Mouse (Mus musculus) ES-E14 (cell line): Measurements from ENCODE around the gene Prrt1. TPM values are rescaled to one million over a fixed set of nuclear protein-coding genes. Genes with fewer than 3 reads are reported as not detected.

ENCODE experiments used
- DNase-seq: peaks from one replicate; pipeline ENCODE4 v3.0.0-alpha.2; 2013; ENCODE audit warnings: low read depth, low spot score
- H3K27ac ChIP-seq: 2 replicates; pipeline ENCODE4 v1.5.1; 2012; ENCODE audit warnings: low read depth, mild to moderate bottlenecking, low read length, moderate library complexity, mixed read lengths; ENCODE audit not compliant: poor library complexity, insufficient read depth, severe bottlenecking
- H3K36me3 ChIP-seq: 2 replicates; pipeline ENCODE4 v1.6.1; 2012; ENCODE audit warnings: mild to moderate bottlenecking, low read length, moderate library complexity, mixed read lengths; ENCODE audit not compliant: control insufficient read depth, poor library complexity, insufficient read depth, severe bottlenecking
- H3K4me1 ChIP-seq, 2 experiments: fragments of 150-350 bp in 1 of 2; sonication (generic) in 1 of 2; 2 replicates each; pipeline ENCODE4 v1.6.1; 2012; ENCODE audit warnings: low read length in 2 of 2, mild to moderate bottlenecking in 1 of 2, mixed read lengths in 1 of 2; ENCODE audit not compliant: control insufficient read depth in 2 of 2, insufficient read depth in 2 of 2, poor library complexity in 1 of 2
- H3K4me3 ChIP-seq, 2 experiments: fragments of 150-350 bp in 1 of 2; sonication (generic) in 1 of 2; 2 replicates each; pipeline ENCODE4 v1.5.1; 2012; ENCODE audit warnings: low read length in 2 of 2, low read depth in 1 of 2, mild to moderate bottlenecking in 1 of 2, mixed read lengths in 1 of 2; ENCODE audit not compliant: insufficient read depth in 1 of 2, poor library complexity in 1 of 2, severe bottlenecking in 1 of 2
- H3K9ac ChIP-seq: 2 replicates; pipeline ENCODE4 v1.6.1; 2012; ENCODE audit warnings: low read depth, mild to moderate bottlenecking, low read length, mixed read lengths; ENCODE audit not compliant: poor library complexity, insufficient read depth, severe bottlenecking
- H3K9me3 ChIP-seq: fragments of 150-350 bp; sonication (generic); 2 replicates; pipeline ENCODE4 v1.6.1; 2012; ENCODE audit warnings: low read depth, mild to moderate bottlenecking, low read length; ENCODE audit not compliant: control insufficient read depth, insufficient read depth
- CHD2 ChIP-seq: IDR thresholded peaks from 2 replicates; pipeline ENCODE4 v1.6.1; 2014; ENCODE audit warnings: mild to moderate bottlenecking, low read depth, low read length, inconsistent platforms
- HCFC1 ChIP-seq: IDR thresholded peaks from 2 replicates; pipeline ENCODE4 v1.6.1; 2012; ENCODE audit warnings: low read length, inconsistent platforms, borderline replicate concordance; ENCODE audit not compliant: insufficient read depth
- MAFK ChIP-seq: IDR thresholded peaks from 2 replicates; pipeline ENCODE4 v1.6.1; 2014; ENCODE audit warnings: mild to moderate bottlenecking, low read depth, low read length, inconsistent platforms; ENCODE audit not compliant: insufficient read depth
- ZC3H11A ChIP-seq: IDR thresholded peaks from 2 replicates; pipeline ENCODE4 v1.6.1; 2012; ENCODE audit warnings: low read depth, mild to moderate bottlenecking, inconsistent platforms, low read length, borderline replicate concordance
- ZNF384 ChIP-seq: IDR thresholded peaks from 2 replicates; pipeline ENCODE4 v1.6.1; 2012; ENCODE audit warnings: low read depth, low read length, inconsistent platforms
- in situ Hi-C, 2 experiments: fragments of 600-800 bp; cut with MboI; formaldehyde crosslinking; loops; one replicate each; pipeline ENCODE4 v1.15.1; 2025; ENCODE audit warnings: low sequenced_read_pairs in 2 of 2, inconsistent platforms in 1 of 2; ENCODE audit not compliant: unreplicated experiment in 2 of 2
- total RNA-seq: library from RNA; depleted of rRNA; stranded (reverse); fragments of 300-350 nt; gene quantifications from 2 replicates; pipeline ENCODE4 v1.2.3, GENCODE M21; 2012

Prrt1 gene
- total RNA-seq, 1 experiment = 0.13 TPM

GRCm38 (mm10) chr17:34631647-34632046 lies 2.3 kb downstream of the Prrt1 start:
- Histone ChIP-seq H3K4me1 (peaks cover 6 to 25% of the 10 kb centered on the region in 2 experiments; a peak in 3 of 4 replicates), H3K9ac (peak overlapping the region; percentile 31; the same call in 1 of the 2 replicates), H3K9me3 (no peaks in the 10 kb centered on the region), H3K4me3 (peak overlapping the region in 1 of 2 experiments; percentile 55; a peak in 2 of 4 replicates), H3K27ac (no peak overlapping the region), H3K36me3 (no peaks in the 10 kb centered on the region)
- TF ChIP-seq ZC3H11A (no peak), HCFC1 (no peak), ZNF384 (no peak), MAFK (no peak), CHD2 (no peak)
- DNase-seq = no peak
- in situ Hi-C loops = no loop called here

GRCm38 (mm10) chr17:34632261-34632691 lies 2.9 kb downstream of the Prrt1 start:
- TF ChIP-seq HCFC1 (no peak), MAFK (no peak), ZC3H11A (no peak), CHD2 (no peak), ZNF384 (no peak)
- H3K27ac ChIP-seq = no peak overlapping the region
- in situ Hi-C loops = no loop called here
- no peaks in the 10 kb centered on the region for H3K9me3 ChIP-seq
- H3K9ac ChIP-seq = peak overlapping the region; percentile 21
- no peaks in the 10 kb centered on the region for H3K36me3 ChIP-seq
- peaks cover 6 to 25% of the 10 kb centered on the region in 2 experiments; a peak in 3 of 4 replicates for H3K4me1 ChIP-seq
- H3K4me3 ChIP-seq = peak overlapping the region; percentile 55 to 56
- peak; percentile 76 for DNase-seq

GRCm38 (mm10) chr17:34635671-34636070 lies 6.3 kb downstream of the Prrt1 start:
- no peaks in the 10 kb centered on the region for H3K36me3 ChIP-seq
- H3K9me3 ChIP-seq = no peaks in the 10 kb centered on the region
- no peak overlapping the region for H3K4me3 ChIP-seq
- no peak overlapping the region for H3K9ac ChIP-seq
- DNase-seq = no peak
- no peak overlapping the region for H3K27ac ChIP-seq
- in situ Hi-C loops = no loop called here
- TF ChIP-seq MAFK (no peak), CHD2 (no peak), ZNF384 (no peak), ZC3H11A (no peak), HCFC1 (no peak)
- H3K4me1 ChIP-seq = peaks cover 0 to 14% of the 10 kb centered on the region in 2 experiments; a peak in 2 of 4 replicates

- Histone ChIP-seq H3K36me3 (no peaks in the 10 kb centered on the region), H3K9me3 (no peaks in the 10 kb centered on the region), H3K4me3 (no peak overlapping the region), H3K27ac (no peak overlapping the region), H3K9ac (no peak overlapping the region), H3K4me1 (0 out of 4 replicates have a peak, but pooled peaks cover 0 to 3% of the 10 kb centered on the region in 2 experiments)
- no peak for TF ChIP-seq CHD2
- TF ChIP-seq ZNF384 = no peak
- TF ChIP-seq MAFK = no peak
- no peak for TF ChIP-seq ZC3H11A
- no peak for TF ChIP-seq HCFC1
- DNase-seq = no peak
- in situ Hi-C loops = no loop called here
Measured at GRCm38 (mm10) chr17:34637459-34637858, 8.1 kb downstream of the Prrt1 start.
